Mouse (Mus musculus): Measurements from ENCODE around the gene Slc35c2. TPM values are rescaled to one million over a fixed set of nuclear protein-coding genes. Genes with fewer than 3 reads are reported as not detected.

The Slc35c2 gene
- polyA plus RNA-seq, 1 experiment from 2014 or later = 53.0 TPM

- Histone ChIP-seq H3K9me3 (ENCODE audit: control insufficient read depth, low read length) (no peaks in the 10 kb centered on the region), H3K9ac (ENCODE audit: low read depth, low read length) (no peak overlapping the region), H3K27ac (ENCODE audit: low read depth, low read length) (no peak overlapping the region), H3K27me3 (replicated peaks; ENCODE audit: control insufficient read depth, insufficient read depth, low read length) (peaks cover 57% of the 10 kb centered on the region), H3K4me3 (ENCODE audit: low read depth, low read length) (no peak overlapping the region), H3K36me3 (ENCODE audit: control insufficient read depth, insufficient read depth, low read length) (no peaks in the 10 kb centered on the region), H3K4me2 (no peak overlapping the region), H3K4me1 (replicated peaks; ENCODE audit: control insufficient read depth, insufficient read depth, low read length) (no peaks in the 10 kb centered on the region)
- DNase-seq (ENCODE audit: low spot score) = no peak
- 36% methylated on average over 3 of the region's 3 CpGs for WGBS
- no peak for ATAC-seq (replicated peaks; ENCODE audit: low FRiP score)
Observed at GRCm38 (mm10) chr2:165248967-165249366, 38.7 kb downstream of the Slc35c2 start.

GRCm38 (mm10) chr2:165246349-165246748 lies 41.3 kb downstream of the Slc35c2 start:
- WGBS = 19% methylated on average over 11 of the region's 11 CpGs
- H3K36me3 ChIP-seq (ENCODE audit: control insufficient read depth, insufficient read depth, low read length) = no peaks in the 10 kb centered on the region

GRCm38 (mm10) chr2:165243122-165243720 lies 44.4 kb downstream of the Slc35c2 start:
- Histone ChIP-seq H3K4me3 (ENCODE audit: low read depth, low read length) (no peak overlapping the region), H3K36me3 (ENCODE audit: control insufficient read depth, insufficient read depth, low read length) (no peaks in the 10 kb centered on the region), H3K9me3 (ENCODE audit: control insufficient read depth, low read length) (no peaks in the 10 kb centered on the region), H3K4me1 (replicated peaks; ENCODE audit: control insufficient read depth, insufficient read depth, low read length) (no peaks in the 10 kb centered on the region; the same call in 1 of the 2 replicates), H3K27me3 (replicated peaks; ENCODE audit: control insufficient read depth, insufficient read depth, low read length) (peaks cover 89% of the 10 kb centered on the region), H3K27ac (ENCODE audit: low read depth, low read length) (no peak overlapping the region), H3K4me2 (no peak overlapping the region), H3K9ac (ENCODE audit: low read depth, low read length) (no peak overlapping the region)
- DNase-seq (ENCODE audit: low spot score) = no peak
- WGBS = 15% methylated on average over 11 of the region's 11 CpGs
- no peak for ATAC-seq (replicated peaks; ENCODE audit: low FRiP score)

More at GRCm38 (mm10) chr2:165246349-165246748, 41.3 kb downstream of the Slc35c2 start:
- Histone ChIP-seq H3K27me3 (replicated peaks; ENCODE audit: control insufficient read depth, insufficient read depth, low read length) (peaks cover 60% of the 10 kb centered on the region), H3K9ac (ENCODE audit: low read depth, low read length) (no peak overlapping the region), H3K27ac (ENCODE audit: low read depth, low read length) (no peak overlapping the region), H3K4me2 (no peak overlapping the region), H3K4me1 (replicated peaks; ENCODE audit: control insufficient read depth, insufficient read depth, low read length) (no peaks in the 10 kb centered on the region; the same call in 1 of the 2 replicates), H3K4me3 (ENCODE audit: low read depth, low read length) (no peak overlapping the region), H3K9me3 (ENCODE audit: control insufficient read depth, low read length) (no peaks in the 10 kb centered on the region)
- ATAC-seq (replicated peaks; ENCODE audit: low FRiP score) (no peak), DNase-seq (ENCODE audit: low spot score) (no peak)

- no peak for ATAC-seq (replicated peaks; ENCODE audit: low FRiP score)
- Histone ChIP-seq H3K4me1 (replicated peaks; ENCODE audit: control insufficient read depth, insufficient read depth, low read length) (no peaks in the 10 kb centered on the region; the same call in 1 of the 2 replicates), H3K36me3 (ENCODE audit: control insufficient read depth, insufficient read depth, low read length) (no peaks in the 10 kb centered on the region), H3K9ac (ENCODE audit: low read depth, low read length) (no peak overlapping the region), H3K27me3 (replicated peaks; ENCODE audit: control insufficient read depth, insufficient read depth, low read length) (peaks cover 93% of the 10 kb centered on the region), H3K9me3 (ENCODE audit: control insufficient read depth, low read length) (no peaks in the 10 kb centered on the region), H3K4me3 (ENCODE audit: low read depth, low read length) (no peak overlapping the region), H3K4me2 (no peak overlapping the region), H3K27ac (ENCODE audit: low read depth, low read length) (no peak overlapping the region)
- DNase-seq (ENCODE audit: low spot score) = no peak
- 3% methylated on average over 13 of the region's 13 CpGs for WGBS
Observed at GRCm38 (mm10) chr2:165242575-165242974, 45.1 kb downstream of the Slc35c2 start.

- H3K27me3 ChIP-seq (replicated peaks; ENCODE audit: control insufficient read depth, insufficient read depth, low read length) = peaks cover 91% of the 10 kb centered on the region
- no peak overlapping the region for H3K4me2 ChIP-seq
- ATAC-seq (replicated peaks; ENCODE audit: low FRiP score) (no peak), DNase-seq (ENCODE audit: low spot score) (no peak)
- H3K4me1 ChIP-seq (replicated peaks; ENCODE audit: control insufficient read depth, insufficient read depth, low read length) = no peaks in the 10 kb centered on the region; the same call in 1 of the 2 replicates
- H3K9me3 ChIP-seq (ENCODE audit: control insufficient read depth, low read length) = no peaks in the 10 kb centered on the region
- H3K4me3 ChIP-seq (ENCODE audit: low read depth, low read length) = no peak overlapping the region
- H3K9ac ChIP-seq (ENCODE audit: low read depth, low read length) = no peak overlapping the region
- H3K36me3 ChIP-seq (ENCODE audit: control insufficient read depth, insufficient read depth, low read length) = no peaks in the 10 kb centered on the region
- WGBS = 34% methylated on average over 7 of the region's 7 CpGs
- no peak overlapping the region for H3K27ac ChIP-seq (ENCODE audit: low read depth, low read length)
Observed at GRCm38 (mm10) chr2:165241786-165242185, 45.9 kb downstream of the Slc35c2 start.

GRCm38 (mm10) chr2:165240371-165240770 lies 47.3 kb downstream of the Slc35c2 start:
- H3K9me3 ChIP-seq (ENCODE audit: control insufficient read depth, low read length) = no peaks in the 10 kb centered on the region
- ATAC-seq (replicated peaks; ENCODE audit: low FRiP score) (no peak), DNase-seq (ENCODE audit: low spot score) (no peak)
- no peak overlapping the region for H3K27ac ChIP-seq (ENCODE audit: low read depth, low read length)
- H3K4me3 ChIP-seq (ENCODE audit: low read depth, low read length) = no peak overlapping the region
- WGBS = 30% methylated on average over 8 of the region's 8 CpGs
- peaks cover 92% of the 10 kb centered on the region for H3K27me3 ChIP-seq (replicated peaks; ENCODE audit: control insufficient read depth, insufficient read depth, low read length)
- no peaks in the 10 kb centered on the region for H3K36me3 ChIP-seq (ENCODE audit: control insufficient read depth, insufficient read depth, low read length)
- H3K9ac ChIP-seq (ENCODE audit: low read depth, low read length) = no peak overlapping the region
- no peak overlapping the region for H3K4me2 ChIP-seq
- no peaks in the 10 kb centered on the region; the same call in 1 of the 2 replicates for H3K4me1 ChIP-seq (replicated peaks; ENCODE audit: control insufficient read depth, insufficient read depth, low read length)

- H3K4me3 ChIP-seq (ENCODE audit: low read depth, low read length) = no peak overlapping the region
- ATAC-seq (replicated peaks; ENCODE audit: low FRiP score) (no peak), DNase-seq (ENCODE audit: low spot score) (no peak)
- 15% methylated on average over 15 of the region's 15 CpGs for WGBS
- no peak overlapping the region for H3K9ac ChIP-seq (ENCODE audit: low read depth, low read length)
- no peaks in the 10 kb centered on the region; the same call in 1 of the 2 replicates for H3K4me1 ChIP-seq (replicated peaks; ENCODE audit: control insufficient read depth, insufficient read depth, low read length)
- H3K4me2 ChIP-seq = no peak overlapping the region
- no peak overlapping the region for H3K27ac ChIP-seq (ENCODE audit: low read depth, low read length)
- peaks cover 96% of the 10 kb centered on the region for H3K27me3 ChIP-seq (replicated peaks; ENCODE audit: control insufficient read depth, insufficient read depth, low read length)
- no peaks in the 10 kb centered on the region for H3K36me3 ChIP-seq (ENCODE audit: control insufficient read depth, insufficient read depth, low read length)
- H3K9me3 ChIP-seq (ENCODE audit: control insufficient read depth, low read length) = no peaks in the 10 kb centered on the region
Observed at GRCm38 (mm10) chr2:165239533-165240144, 48.0 kb downstream of the Slc35c2 start.

- Histone ChIP-seq H3K27ac (ENCODE audit: low read depth, low read length) (no peak overlapping the region), H3K36me3 (ENCODE audit: control insufficient read depth, insufficient read depth, low read length) (no peaks in the 10 kb centered on the region), H3K4me2 (no peak overlapping the region), H3K9me3 (ENCODE audit: control insufficient read depth, low read length) (no peaks in the 10 kb centered on the region), H3K4me1 (replicated peaks; ENCODE audit: control insufficient read depth, insufficient read depth, low read length) (no peaks in the 10 kb centered on the region; the same call in 1 of the 2 replicates), H3K9ac (ENCODE audit: low read depth, low read length) (no peak overlapping the region), H3K4me3 (ENCODE audit: low read depth, low read length) (no peak overlapping the region), H3K27me3 (replicated peaks; ENCODE audit: control insufficient read depth, insufficient read depth, low read length) (peaks cover 99% of the 10 kb centered on the region)
- ATAC-seq (replicated peaks; ENCODE audit: low FRiP score) (no peak), DNase-seq (ENCODE audit: low spot score) (no peak)
- 14% methylated on average over 12 of the region's 12 CpGs for WGBS
Observed at GRCm38 (mm10) chr2:165238416-165239145, 49.1 kb downstream of the Slc35c2 start.
